Mouse (Mus musculus): ENCODE measurements around the gene Cabp2.
"Not testable (repeated sequence)": the region's sequence is repeated elsewhere in the genome, so short reads cannot be mapped to it uniquely, and the experiment has no call there.

Gene Cabp2

GRCm38 (mm10) chr19:4056727-4057126 is 24.7 kb upstream of the Cabp2 start:
- no peak for DNase-seq

DNA sequence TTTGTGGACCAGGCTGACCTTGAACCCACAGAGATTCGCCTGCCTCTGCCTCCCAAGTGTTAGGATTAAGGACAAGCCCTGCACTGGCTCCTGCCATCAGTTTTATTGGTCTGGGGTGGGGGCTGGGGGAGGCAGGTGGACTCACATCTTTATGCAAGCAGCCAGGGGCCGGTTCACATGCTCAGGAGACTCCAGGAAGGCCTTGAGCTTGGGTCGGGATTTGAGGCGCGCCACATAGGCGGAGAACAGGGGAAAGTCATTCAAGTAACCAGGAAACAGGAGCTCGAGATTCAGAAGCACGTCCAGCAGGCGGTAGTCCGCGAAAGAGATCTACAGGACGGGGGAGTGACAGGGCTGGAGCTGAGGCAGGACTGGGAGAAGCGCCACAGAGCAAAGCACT is 24.0 kb upstream of the Cabp2 start:
- no peak for DNase-seq

DNA sequence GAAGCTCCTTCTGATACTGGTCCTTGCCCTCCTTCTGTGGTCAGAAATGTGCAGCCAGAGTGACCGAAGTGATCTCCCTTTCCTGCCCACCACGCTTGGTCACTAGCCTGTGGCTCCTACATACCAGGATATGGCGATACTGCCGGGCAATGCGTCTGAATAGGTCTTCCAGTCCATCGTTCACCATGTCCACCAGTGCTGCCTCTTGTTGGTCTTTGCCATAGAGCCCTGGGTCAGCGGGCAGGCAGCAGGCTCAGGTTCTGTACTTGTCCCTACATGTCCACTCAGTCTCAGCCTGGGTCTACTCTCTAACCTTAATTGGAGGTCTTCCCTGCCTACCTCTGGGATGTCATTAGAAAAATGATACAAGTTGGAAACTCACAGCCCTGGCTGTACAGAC is 23.4 kb upstream of the Cabp2 start:
- no peak for DNase-seq

DNA sequence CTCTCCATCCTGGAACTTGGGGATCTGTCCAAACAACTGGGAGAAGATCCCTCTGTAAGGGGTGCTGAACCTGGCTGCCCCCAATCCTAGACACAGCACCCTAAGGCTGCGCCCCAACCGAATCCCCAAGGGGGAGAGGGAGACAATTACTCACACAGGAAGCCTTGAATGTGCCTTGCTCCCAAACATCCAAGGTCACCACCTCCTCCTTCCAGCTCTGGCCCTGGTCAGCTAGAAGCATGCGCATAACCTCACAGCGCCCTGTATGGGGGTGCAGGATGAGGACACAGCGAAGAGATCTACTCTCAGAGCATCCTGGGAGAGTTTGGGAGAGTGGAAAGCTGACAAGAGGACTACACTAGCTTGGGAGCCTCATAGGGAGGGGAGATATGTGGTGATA is 22.8 kb upstream of the Cabp2 start:
- no peak for DNase-seq

DNA sequence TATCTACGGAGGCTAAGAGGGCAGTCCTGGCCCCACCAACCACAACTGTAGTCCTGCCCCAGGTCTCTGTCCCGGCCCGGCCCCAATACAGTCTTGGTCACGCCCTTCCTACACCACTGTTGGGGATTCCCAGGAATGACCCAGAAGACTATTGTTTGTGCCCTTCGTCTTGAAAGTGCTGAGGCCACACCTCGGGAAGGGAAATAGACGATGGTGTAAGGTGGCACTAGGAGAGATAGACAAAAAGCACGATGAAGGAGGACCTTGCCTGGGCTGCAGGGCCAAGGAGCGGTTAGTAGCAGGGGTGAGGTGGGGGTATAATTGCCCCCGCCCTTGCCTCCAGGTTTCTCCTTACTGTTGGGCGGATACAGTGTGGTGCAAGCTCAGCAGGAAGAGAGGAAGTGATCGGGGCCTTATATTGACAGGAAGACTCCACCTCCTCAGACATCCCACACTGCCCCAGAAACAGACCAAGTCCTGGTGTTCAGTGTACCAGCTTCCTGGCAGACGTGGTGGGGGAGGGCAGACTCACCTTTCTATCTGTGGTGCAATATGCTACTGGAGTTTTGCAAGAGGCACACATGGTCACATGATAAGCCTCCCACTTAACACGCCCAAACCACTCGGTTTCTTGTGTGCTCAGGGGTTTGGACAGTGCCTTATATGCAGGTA is 22.2 kb upstream of the Cabp2 start, which contains the start of gene Gstp3:
Gene Gstp3, minus strand, starts transcription at position 501 of the 672 bp plus-strand sequence.
- no peak for DNase-seq

DNA sequence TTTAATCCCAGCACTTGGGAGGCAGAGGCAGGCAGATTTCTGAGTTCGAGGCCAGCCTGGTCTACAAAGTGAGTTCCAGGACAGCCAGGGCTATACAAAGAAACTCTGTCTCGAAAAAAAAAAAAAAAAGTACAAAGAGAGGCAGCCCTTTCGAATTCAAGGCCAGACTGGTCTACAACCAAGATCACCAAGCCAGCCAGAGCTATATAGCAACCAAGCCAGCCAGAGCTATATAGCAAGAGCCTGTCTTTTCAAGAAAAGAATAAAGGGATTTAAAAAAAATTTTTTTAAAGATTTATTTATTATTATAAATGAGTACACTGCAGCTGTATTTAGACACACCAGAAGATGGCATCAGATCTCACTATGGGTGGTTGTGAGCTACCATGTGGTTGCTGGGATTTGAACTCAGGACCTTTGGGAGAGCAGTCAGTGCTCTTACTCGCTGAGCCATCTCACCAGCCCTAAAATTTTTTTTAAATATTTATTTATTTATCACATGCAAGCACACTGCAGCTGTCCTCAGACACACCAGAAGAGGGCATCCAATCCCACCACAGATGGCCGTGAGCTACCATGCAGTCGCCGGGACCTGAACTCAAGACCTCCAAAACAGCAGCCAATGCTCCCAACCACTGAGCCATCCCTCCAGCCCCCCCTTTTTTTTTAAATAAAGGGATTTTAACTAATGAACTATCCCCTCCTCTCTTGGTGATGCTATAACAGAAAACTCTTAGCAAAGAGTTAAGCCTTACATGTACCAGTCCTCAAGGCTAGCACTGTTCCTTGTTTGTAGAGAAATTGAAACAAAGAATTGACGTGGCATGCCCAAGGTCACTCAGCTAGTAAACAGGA is 21.1 kb upstream of the Cabp2 start:
- not testable (repeated sequence) for DNase-seq

DNA sequence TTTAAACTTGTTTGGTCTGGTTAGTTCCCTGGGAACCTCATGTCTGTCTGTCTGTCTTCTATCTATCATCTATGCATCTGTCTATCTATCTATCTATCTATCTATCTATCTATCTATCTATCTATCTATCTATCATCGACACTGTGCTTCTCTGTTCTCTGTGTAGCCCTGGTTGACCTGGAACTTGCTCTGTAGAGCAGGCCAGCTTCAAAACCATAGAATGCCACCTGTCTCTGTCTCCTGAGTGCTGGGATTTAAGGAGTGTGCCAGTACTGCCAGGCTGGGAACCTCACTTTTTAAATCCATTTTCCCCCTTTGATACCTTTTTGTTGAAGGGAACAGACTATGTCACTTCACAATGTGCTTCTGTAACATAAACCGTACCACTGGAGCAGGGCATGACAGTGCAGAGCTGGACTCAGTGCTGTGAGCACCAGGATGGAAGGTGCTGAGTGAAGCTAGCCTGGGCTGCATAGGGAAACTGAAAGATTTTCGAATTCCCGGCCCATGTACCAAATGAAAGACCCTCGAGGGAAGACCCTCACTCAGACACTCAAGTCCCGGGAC is 20.4 kb upstream of the Cabp2 start:
- no peak for DNase-seq

GRCm38 (mm10) chr19:4063357-4063756 is 18.0 kb upstream of the Cabp2 start:
- not testable (repeated sequence) for DNase-seq

GRCm38 (mm10) chr19:4064501-4064900 is 16.9 kb upstream of the Cabp2 start:
- DNase-seq = not testable (repeated sequence)

DNA sequence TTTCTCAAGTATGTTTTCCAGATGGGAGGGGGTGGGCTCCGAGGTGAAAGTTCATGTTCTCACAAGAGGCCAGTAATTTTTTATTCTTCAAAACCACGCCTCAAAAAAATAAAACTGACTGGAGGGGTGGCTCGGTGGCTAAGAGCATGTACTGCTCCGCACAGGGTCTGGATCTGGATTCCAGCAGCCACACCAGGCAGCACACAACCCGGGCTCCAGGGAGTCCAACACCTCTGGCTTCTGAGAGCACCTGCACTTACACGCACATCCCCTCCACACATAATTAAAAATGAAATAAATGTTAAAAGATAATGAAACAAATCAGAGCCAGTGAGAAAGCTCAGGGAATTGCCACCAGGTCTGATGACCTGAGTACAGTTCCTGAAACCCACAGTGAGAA is 15.1 kb upstream of the Cabp2 start:
- no peak for DNase-seq

DNA sequence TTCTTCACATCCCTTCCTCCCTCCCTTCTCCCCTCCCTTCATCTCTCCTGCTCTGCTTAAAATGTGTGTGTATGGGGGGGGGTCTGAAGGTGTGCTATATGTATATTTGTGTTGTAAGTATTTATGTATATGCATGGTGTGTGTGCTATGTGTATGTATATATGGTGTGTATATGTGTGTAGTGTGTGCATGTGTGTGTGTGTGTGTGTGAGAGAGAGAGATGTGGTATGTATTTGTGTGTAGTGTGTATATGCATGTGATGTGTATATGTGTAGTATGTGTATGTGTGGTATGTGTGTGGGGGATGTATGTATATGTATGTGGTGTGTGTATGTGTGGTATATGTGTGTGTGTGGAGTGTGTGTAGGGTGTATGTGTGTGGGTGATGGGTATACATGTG is 14.5 kb upstream of the Cabp2 start:
- no peak for DNase-seq

DNA sequence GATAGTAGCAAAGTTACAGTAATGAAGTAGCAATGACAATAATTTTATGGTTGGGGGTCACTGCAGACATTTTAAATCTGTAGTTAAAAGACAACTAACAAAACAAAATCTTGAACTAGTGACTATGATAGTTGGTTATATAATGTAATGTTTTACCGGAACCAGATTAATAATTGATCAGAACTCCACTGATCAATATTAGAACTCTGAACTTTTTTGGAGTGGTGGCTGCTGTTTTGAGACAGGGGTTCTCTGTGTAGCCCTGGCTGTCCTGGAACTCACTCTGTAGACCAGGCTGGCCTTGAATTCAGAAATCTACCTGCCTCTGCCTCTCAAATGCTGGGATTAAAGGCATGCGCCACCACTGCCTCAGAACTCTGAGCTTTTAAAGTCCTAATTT is 13.1 kb upstream of the Cabp2 start:
- DNase-seq = not testable (repeated sequence)

DNA sequence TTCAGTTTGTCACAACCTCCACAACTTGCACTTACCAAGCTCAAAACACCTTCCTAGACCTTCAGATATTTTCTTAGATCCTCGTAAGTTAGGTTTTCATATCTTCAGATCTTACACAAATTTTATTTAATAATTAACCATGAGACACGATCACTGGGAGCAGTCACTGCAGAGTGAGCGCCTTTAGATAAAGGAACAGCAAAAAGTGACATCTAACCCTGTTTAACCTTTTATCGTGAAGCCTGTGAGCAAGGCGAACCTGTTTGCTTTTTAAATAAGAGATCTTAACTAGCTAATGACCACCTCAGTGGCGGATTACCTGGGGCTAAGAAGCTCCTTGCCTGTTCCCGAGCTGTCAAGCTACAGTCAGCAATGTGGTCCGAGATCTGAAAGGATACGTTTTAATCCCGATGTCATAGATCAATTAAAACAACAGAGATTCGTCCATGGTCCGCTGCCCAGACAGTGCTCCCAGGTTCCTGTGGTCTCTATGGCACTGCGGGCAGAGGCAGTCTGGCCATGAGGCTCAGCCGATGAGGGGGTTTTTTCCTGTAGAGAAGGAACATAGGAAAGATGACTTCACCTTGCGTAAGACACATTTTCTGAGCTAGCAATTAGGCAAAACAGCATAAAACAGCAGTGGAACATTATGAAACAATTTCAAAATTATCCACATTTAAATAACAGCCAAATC is 12.5 kb upstream of the Cabp2 start:
- DNase-seq = no peak

- no peak for DNase-seq
These were observed 11.1 kb upstream of the Cabp2 start for GRCm38 (mm10) chr19:4070311-4070710.

GRCm38 (mm10) chr19:4070756-4071155 is 10.6 kb upstream of the Cabp2 start:
- DNase-seq = no peak

- DNase-seq = no peak
These were observed 10.0 kb upstream of the Cabp2 start for GRCm38 (mm10) chr19:4071406-4071805.

- DNase-seq = no peak
These were observed 8.5 kb upstream of the Cabp2 start for GRCm38 (mm10) chr19:4072706-4073424.

DNA sequence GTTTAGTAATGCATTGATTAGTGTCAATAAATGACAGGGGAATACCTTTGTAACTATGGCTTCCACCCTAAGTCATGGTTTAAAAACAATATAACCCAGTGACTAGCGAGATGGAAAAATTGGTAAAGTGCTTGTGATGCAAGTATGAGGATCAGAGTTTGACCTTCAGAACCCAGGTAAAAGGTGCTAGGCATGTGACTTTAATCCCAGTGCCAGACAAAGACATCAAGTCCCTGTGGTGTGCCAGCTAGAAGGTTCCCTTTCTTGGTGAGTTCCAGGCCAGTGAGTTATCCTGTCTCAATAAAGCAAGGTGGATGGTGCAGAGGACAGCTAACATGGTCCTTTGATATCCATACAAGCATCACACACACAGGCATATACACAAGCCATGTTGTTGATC is 5.8 kb upstream of the Cabp2 start:
- no peak for DNase-seq

GRCm38 (mm10) chr19:4079594-4079993 is 1.8 kb upstream of the Cabp2 start:
- DNase-seq = no peak

DNA sequence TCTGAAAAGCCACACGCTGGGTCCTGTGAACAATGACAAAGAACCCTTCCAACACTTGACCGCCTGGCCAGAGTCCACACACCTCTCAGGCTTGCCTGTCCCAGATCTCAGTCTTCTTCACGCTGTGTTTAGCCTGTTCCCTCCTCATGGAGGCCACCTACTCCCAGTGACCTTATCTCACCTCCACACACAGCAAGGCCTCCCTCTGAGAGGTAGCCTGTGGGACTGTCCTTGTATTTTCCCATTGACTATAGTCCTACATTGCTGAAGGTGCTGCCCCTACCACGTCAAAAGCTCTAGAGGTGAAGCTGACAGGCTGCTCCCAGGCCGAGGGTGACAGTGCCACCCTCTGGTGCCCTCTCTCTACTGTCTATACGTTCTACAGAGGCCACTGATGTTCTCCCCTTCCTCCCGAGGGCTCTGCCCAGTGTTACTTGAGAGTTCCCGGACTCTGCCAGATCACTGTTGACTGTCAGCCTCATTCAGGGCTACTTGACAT is 818 bp upstream of the Cabp2 start:
- no peak for DNase-seq

- DNase-seq = no peak
These were observed 1.0 kb downstream of the Cabp2 start for GRCm38 (mm10) chr19:4082219-4082965.

GRCm38 (mm10) chr19:4083316-4083715 is 1.9 kb downstream of the Cabp2 start:
- no peak for DNase-seq

Measured in kidney, postnatal 14 days (tissue).